Mouse (Mus musculus) lung, adult 2 months (tissue): ENCODE measurements around the gene Fkbp15. TPM values are rescaled to one million over a fixed set of nuclear protein-coding genes. Genes with fewer than 3 reads are reported as not detected.
"Not testable (repeated sequence)": the region's sequence is repeated elsewhere in the genome, so short reads cannot be mapped to it uniquely, and the experiment has no call there.

Experiments
- DNase-seq: peaks from one replicate; pipeline ENCODE4 v3.0.0; 2022
- H3K4me1 ChIP-seq: fragments of 200-500 bp; 2 replicates; pipeline ENCODE4 v1.6.1; 2011; ENCODE audit warnings: low read length; ENCODE audit not compliant: control insufficient read depth, insufficient read depth
- H3K4me3 ChIP-seq: fragments of 200-500 bp; replicated peaks from 2 replicates; pipeline ENCODE3; 2011; ENCODE audit warnings: low read depth, mild to moderate bottlenecking, control low read depth, low read length; ENCODE audit errors: extremely low read depth
- CTCF ChIP-seq: fragments of 200-500 bp; IDR thresholded peaks from 2 replicates; pipeline ENCODE4 v1.5.1; 2011; ENCODE audit warnings: mild to moderate bottlenecking, low read length, control low read depth; ENCODE audit not compliant: insufficient read depth
- POLR2A ChIP-seq: fragments of 200-500 bp; IDR thresholded peaks from 2 replicates; pipeline ENCODE4 v1.6.1; 2011; ENCODE audit warnings: low read depth, mild to moderate bottlenecking, control low read depth, low read length, borderline replicate concordance; ENCODE audit errors: extremely low read depth
- WGBS: fragments of 180-500 bp; shearing (Covaris S2); methylation state at CpG from one replicate; pipeline ENCODE4 v1.1.7; 2018; 5-methylcytosine and 5-hydroxymethylcytosine counted together
- polyA plus RNA-seq: library from polyadenylated mRNA; depleted of rRNA; stranded (reverse); fragments of >200 nt; gene quantifications from 2 replicates; pipeline ENCODE4 v1.2.3, GENCODE M21; 2012

Gene Fkbp15
- polyA plus RNA-seq, 1 experiment: 41.5 TPM

DNA sequence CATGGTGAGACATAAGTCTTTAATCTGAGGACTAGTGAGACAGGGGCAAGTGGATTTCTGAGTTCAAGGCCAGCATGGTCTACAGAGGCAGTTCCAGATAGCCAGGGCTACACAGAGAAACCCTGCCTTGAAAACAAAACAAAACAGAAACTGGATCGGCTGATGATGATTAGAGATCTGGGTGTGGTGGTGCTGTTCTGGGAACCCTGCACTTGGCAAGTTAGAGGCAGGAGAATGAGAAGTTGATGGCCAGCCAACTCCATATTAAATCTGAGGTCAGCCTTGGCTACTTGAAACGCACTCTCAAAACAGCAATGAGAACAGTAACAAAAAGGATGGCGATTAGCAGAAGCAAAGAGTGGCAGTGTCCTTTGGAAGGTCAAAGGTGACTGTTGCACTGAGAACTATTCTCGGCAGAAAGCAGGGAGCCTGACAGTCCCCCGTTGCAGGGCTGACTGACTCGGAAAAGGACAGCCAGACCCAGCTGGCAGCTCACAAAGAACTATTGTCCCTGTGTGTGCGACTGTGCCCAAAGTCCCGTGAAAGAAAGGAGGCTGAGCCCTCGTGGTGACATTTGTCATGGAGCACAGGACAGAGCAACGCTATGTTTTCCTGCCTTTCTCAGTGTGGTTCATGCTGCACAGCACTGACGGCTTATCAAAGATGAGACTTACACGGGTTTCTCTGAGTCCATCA lies 85.4 kb downstream of the Fkbp15 start:
- no peak overlapping the region for H3K4me3 ChIP-seq
- WGBS: 24% methylated on average over 12 of the region's 12 CpGs
- peaks cover 2% of the 10 kb centered on the region; the same call in 1 of the 2 replicates for H3K4me1 ChIP-seq
- DNase-seq: no peak
- TF ChIP-seq CTCF (no peak), POLR2A (no peak)

DNA sequence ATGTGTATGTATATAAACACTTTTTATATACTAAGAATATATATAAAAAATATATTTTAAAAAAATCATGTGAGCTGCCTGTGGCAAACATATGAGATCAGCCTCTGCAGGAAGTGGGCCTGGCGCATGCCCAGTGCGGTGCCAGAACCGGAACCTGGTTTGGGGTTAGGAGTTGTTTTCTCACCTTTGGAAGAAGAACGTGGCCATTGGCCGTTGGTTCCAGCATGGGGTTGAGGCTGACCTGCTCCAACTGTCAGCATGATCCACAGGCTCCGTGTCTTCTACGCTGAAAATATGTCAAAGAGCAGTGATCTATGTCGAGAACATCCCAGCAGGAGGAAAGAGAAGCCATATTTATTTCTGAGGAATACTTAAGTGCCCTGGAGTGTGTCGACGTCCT lies 86.4 kb downstream of the Fkbp15 start:
- DNase-seq: no peak
- H3K4me3 ChIP-seq: no peak overlapping the region
- no peak for TF ChIP-seq POLR2A
- TF ChIP-seq CTCF: no peak
- H3K4me1 ChIP-seq: peaks cover 2% of the 10 kb centered on the region; the same call in 1 of the 2 replicates
- WGBS: 91% methylated on average over 10 of the region's 10 CpGs

DNA sequence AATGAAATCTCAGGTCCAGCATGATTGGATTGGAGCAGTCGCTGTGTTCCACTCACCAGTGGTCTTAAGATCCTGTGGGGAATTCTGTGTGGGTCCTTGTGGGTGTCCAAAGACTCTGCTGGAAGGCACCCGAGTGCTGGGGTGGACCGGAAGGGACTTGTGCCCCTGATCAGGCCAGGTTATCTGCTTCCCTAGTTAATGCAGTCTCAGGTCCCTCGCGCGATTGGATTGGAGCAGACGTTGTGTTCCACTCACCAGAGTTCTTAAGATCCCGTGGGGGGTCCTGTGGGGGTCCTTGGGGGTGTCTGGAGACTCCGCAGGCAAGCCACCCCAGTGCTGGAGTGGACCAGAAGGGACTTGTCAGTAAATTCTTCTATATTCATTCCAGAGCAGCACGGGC lies 87.7 kb downstream of the Fkbp15 start:
- Histone ChIP-seq H3K4me3 (no peak overlapping the region), H3K4me1 (peaks cover 2% of the 10 kb centered on the region; the same call in 1 of the 2 replicates)
- TF ChIP-seq POLR2A (no peak), CTCF (no peak)
- 86% methylated on average over 10 of the region's 10 CpGs for WGBS
- DNase-seq: no peak

DNA sequence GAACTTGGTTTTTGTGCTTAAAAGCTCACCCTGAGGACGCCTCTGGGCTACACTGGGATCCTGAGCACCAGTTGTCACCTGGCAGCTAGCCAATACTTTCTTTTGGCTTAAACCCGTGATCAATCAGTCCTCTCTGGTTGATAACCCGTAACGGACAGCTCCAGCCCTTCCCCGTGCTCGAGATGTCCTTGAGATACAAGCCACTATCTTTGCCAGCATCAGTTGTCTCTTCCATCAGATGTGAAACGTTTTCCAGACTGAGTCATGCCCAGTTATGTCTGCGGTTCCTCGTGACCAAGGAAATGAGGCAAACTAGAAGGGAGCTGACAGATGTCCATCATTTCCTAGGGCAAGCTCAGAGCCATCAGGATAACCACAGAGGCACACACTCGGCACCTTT lies 93.2 kb downstream of the Fkbp15 start:
- DNase-seq: no peak
- 60% methylated on average over 10 of the region's 10 CpGs for whole genome bisulfite sequencing
- Histone ChIP-seq H3K4me1 (no peaks in the 10 kb centered on the region), H3K4me3 (no peak overlapping the region)
- TF ChIP-seq CTCF (no peak), POLR2A (no peak)

DNA sequence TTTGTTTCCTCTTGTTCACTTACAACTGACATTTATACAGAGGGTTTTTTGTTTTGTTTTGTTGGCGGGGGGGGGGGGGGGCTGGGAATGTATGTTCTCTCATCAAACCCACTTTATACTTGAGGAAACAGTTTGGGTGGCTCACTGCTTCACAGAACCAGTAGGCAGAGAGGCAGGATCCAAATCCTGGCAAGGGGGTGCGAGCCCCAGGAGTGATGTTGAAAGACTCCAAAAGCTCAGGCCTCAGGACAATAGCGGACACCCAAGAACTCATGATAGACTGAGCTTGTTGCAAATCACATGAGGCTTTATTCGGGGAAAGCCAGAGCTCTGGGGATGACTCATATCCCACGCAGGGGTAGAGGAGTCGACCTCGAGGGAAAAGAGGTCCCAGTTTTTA lies 94.3 kb downstream of the Fkbp15 start:
- WGBS: 54% methylated on average over 7 of the region's 7 CpGs

DNA sequence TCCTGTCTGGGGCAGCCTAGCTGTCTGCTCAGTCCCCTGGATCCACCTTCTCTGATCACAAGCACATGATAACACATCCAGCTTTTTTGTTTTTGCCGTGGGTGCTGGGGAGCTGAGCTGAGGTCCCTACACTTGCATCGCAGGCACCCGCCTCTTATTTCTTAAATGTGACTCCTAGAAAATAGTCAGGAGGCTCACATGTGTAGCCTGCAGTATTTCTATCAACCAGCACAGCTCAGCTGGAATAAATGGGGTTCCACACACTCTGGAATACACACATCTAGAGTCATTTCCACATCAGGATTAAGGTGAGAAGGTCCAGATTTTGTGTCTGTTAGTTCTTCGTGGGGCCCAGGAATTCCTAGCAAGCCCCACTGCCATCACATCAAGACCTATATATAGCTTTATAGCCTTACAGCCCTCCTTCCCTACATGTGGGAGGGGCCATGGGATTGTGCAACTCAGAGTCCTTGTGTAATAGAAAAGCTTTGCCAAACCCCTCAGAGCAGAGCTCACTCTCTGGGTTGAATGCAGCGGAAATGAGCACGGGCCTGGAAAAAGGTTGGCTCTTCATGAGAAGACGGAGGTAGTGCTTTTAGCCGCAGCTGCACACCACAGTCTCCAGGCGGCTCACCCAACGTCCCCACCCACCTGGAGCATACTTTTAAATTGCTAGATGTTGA lies 95.1 kb downstream of the Fkbp15 start:
- TF ChIP-seq CTCF (no peak), POLR2A (no peak)
- Histone ChIP-seq H3K4me1 (no peaks in the 10 kb centered on the region), H3K4me3 (no peak overlapping the region)
- DNase-seq: no peak
- 54% methylated on average over 10 of the region's 10 CpGs for WGBS

More for the DNA sequence above, 94.3 kb downstream of the Fkbp15 start:
- not testable (repeated sequence) for H3K4me1 ChIP-seq, H3K4me3 ChIP-seq, DNase-seq

DNA sequence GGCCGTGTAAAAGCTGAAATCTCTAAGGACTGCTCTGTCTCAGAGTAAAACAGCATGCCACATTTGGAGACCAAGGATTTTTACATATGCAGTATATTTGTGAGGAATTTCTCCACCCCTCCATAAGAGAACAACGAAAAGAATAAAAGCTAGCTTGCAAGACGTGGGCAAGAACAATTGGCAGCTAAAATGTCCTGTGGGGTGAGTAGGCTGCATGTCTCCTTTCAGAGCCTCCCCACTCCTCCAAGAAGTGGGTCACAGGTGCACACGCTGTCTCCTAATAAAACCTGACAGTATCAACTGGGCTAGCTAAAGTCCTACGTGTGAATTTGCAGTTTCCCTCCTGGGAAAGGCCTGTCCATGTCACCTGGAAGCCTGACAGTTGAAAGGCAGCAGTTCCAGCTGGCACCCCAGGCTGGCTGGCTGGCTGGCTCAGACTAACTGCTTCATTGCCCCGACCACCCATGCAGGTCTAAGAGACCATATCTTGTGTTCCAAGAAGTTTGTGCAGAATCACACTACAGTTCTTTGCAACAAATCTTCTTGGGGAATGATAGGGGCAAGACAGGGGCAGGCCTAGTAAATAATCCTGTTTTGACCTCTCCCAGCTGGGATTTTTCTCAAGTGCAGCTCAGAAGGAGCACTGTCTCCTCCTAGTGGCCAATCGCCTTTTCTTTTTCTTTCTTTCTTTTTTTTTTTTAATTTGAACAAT lies 97.1 kb downstream of the Fkbp15 start:
- Histone ChIP-seq H3K4me3 (no peak overlapping the region), H3K4me1 (no peaks in the 10 kb centered on the region)
- DNase-seq: no peak
- no peak for TF ChIP-seq CTCF
- TF ChIP-seq POLR2A: no peak
- WGBS: 33% methylated on average over 7 of the region's 7 CpGs

DNA sequence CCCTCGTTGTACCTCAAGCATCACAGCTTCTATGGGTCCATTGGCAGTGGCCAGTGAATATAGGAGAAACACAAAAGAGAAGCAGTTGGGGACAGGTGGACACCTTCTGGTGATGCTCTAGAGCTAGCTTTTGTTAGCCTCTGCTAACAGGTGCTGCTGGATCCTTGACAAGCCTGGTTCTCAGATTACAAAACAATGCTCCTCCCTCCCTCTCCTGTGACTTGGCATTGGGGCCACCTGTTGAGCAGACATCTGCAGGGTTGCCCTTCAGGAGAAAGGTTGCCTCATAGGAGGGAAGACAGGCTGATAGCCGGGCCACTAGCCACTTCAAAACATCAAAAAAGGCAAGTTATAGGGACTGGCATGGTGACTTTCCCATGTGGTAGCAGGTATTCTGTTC lies 98.1 kb downstream of the Fkbp15 start, which contains the start of gene Slc31a2:
Slc31a2 (plus strand) TSS at position 287 of the 400 bp plus-strand sequence.
- TF ChIP-seq CTCF (no peak), POLR2A (no peak)
- WGBS: 42% methylated on average over 2 of the region's 2 CpGs
- Histone ChIP-seq H3K4me3 (no peak within 1 kb of the TSS), H3K4me1 (no peaks in the 10 kb centered on the region)
- no peak for DNase-seq

DNA sequence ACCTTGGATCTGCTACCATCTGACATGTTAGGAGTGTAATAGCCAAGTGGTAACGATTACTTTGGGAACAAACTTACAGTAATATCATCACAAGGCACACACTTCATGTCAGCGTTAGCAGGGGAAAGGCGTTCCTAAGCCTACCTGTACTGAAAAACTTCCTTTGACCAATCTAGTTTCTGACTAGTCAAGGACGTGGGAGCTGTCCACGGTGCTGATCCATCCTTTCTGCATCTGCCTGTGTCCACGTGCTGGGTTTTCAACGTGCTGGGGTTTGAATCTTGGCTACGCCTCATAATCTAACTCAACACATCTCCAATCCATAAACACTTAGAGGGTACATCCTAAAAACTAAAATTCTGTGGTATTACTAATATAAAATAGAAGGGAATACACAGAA lies 103.4 kb downstream of the Fkbp15 start:
- Histone ChIP-seq H3K4me1 (no peaks in the 10 kb centered on the region), H3K4me3 (no peak overlapping the region)
- WGBS: 19% methylated on average over 8 of the region's 8 CpGs
- no peak for TF ChIP-seq CTCF
- no peak for TF ChIP-seq POLR2A
- DNase-seq: no peak
